Mouse (Mus musculus): Measurements from ENCODE around the gene Cblb.

Cblb gene

GRCm38 (mm10) chr16:52031091-52031689, at the start of gene Cblb:
TSS of gene Cblb (plus strand) at chr16:52031225.
- peak; percentile 96 for DNase-seq (ENCODE audit: low spot score)

GRCm38 (mm10) chr16:51985436-51985835, 45.6 kb upstream of the Cblb start:
- no peak for DNase-seq (ENCODE audit: low spot score)

GRCm38 (mm10) chr16:51986207-51986606, 44.8 kb upstream of the Cblb start:
- DNase-seq (ENCODE audit: low spot score), result no peak

GRCm38 (mm10) chr16:51987085-51987620, 43.9 kb upstream of the Cblb start:
- DNase-seq (ENCODE audit: low spot score), result no peak

GRCm38 (mm10) chr16:51988027-51988426, 43.0 kb upstream of the Cblb start:
- no peak for DNase-seq (ENCODE audit: low spot score)

- DNase-seq (ENCODE audit: low spot score), result no peak
Measured at GRCm38 (mm10) chr16:51989259-51989658, 41.8 kb upstream of the Cblb start.

- no peak for DNase-seq (ENCODE audit: low spot score)
Measured at GRCm38 (mm10) chr16:52000043-52000442, 31.0 kb upstream of the Cblb start.

GRCm38 (mm10) chr16:52000801-52001200, 30.2 kb upstream of the Cblb start:
- no peak for DNase-seq (ENCODE audit: low spot score)

GRCm38 (mm10) chr16:52007006-52007405, 24.0 kb upstream of the Cblb start:
- DNase-seq (ENCODE audit: low spot score), result no peak

- no peak for DNase-seq (ENCODE audit: low spot score)
Measured at GRCm38 (mm10) chr16:52008471-52008870, 22.6 kb upstream of the Cblb start.

- no peak for DNase-seq (ENCODE audit: low spot score)
Measured at GRCm38 (mm10) chr16:52009421-52009820, 21.6 kb upstream of the Cblb start.

- no peak for DNase-seq (ENCODE audit: low spot score)
Measured at GRCm38 (mm10) chr16:52012984-52013383, 18.0 kb upstream of the Cblb start.

GRCm38 (mm10) chr16:52013812-52014211, 17.2 kb upstream of the Cblb start:
- DNase-seq (ENCODE audit: low spot score), result no peak

- DNase-seq (ENCODE audit: low spot score), result no peak
Measured at GRCm38 (mm10) chr16:52023417-52023816, 7.6 kb upstream of the Cblb start.

- DNase-seq (ENCODE audit: low spot score), result no peak
Measured at GRCm38 (mm10) chr16:52027326-52027725, 3.7 kb upstream of the Cblb start.

- no peak for DNase-seq (ENCODE audit: low spot score)
Measured at GRCm38 (mm10) chr16:52029001-52029400, 2.0 kb upstream of the Cblb start.

- peak; percentile 67 for DNase-seq (ENCODE audit: low spot score)
Measured at GRCm38 (mm10) chr16:52031712-52032251, 757 bp downstream of the Cblb start.

GRCm38 (mm10) chr16:52032376-52033330, 1.6 kb downstream of the Cblb start:
- no peak for DNase-seq (ENCODE audit: low spot score)

GRCm38 (mm10) chr16:52033381-52034315, 2.6 kb downstream of the Cblb start:
- DNase-seq (ENCODE audit: low spot score), result no peak

- DNase-seq (ENCODE audit: low spot score), result no peak
Measured at GRCm38 (mm10) chr16:52034356-52034755, 3.3 kb downstream of the Cblb start.

GRCm38 (mm10) chr16:52036295-52036694, 5.3 kb downstream of the Cblb start:
- no peak for DNase-seq (ENCODE audit: low spot score)

- no peak for DNase-seq (ENCODE audit: low spot score)
Measured at GRCm38 (mm10) chr16:52038283-52038682, 7.3 kb downstream of the Cblb start.
